Mouse (Mus musculus): ENCODE data around the gene Hk2. TPM values are rescaled to one million over a fixed set of nuclear protein-coding genes. Genes with fewer than 3 reads are reported as not detected.

Hk2 gene
- 1 to 10 TPM; 3.7 TPM for total RNA-seq (2021)
- long read RNA-seq, experiment 1, partial matches to known transcripts, result 3 of 5 reads
- long read RNA-seq, experiment 1, other reads (novel, unspliced or antisense), result 2 of 5 reads
- long read RNA-seq, experiment 2, full-length matches to known transcripts, result 1 of 2 reads
- long read RNA-seq, experiment 2, partial matches to known transcripts, result 1 of 2 reads
- long read RNA-seq, experiment 2, other reads (novel, unspliced or antisense), result 0 of 2 reads

GRCm38 (mm10) chr6:82774321-82774764 is at the start of gene Hk2:
Gene Hk2, minus strand, starts transcription at chr6:82774454.
- intact Hi-C loops (cut with DNase I), result no loop called here
- DNase-seq (ENCODE audit: low spot score in 2 of 2), result peak; percentile 82 to 84

GRCm38 (mm10) chr6:82821758-82822253 is 47.6 kb upstream of the Hk2 start:
- no peak for DNase-seq (ENCODE audit: low spot score in 2 of 2)
- intact Hi-C loops (cut with DNase I), result no loop called here

GRCm38 (mm10) chr6:82820716-82821115 is 46.5 kb upstream of the Hk2 start:
- DNase-seq (ENCODE audit: low spot score in 2 of 2), result no peak
- intact Hi-C loops (cut with DNase I), result no loop called here

- intact Hi-C loops (cut with DNase I), result no loop called here
Observed at GRCm38 (mm10) chr6:82814821-82815220, 40.6 kb upstream of the Hk2 start.

GRCm38 (mm10) chr6:82807984-82808700 is 33.9 kb upstream of the Hk2 start:
- intact Hi-C loops (cut with DNase I), result no loop called here
- DNase-seq (ENCODE audit: low spot score in 2 of 2), result no peak

More at GRCm38 (mm10) chr6:82814821-82815220, 40.6 kb upstream of the Hk2 start:
- no peak for DNase-seq (ENCODE audit: low spot score in 2 of 2)

- intact Hi-C loops (cut with DNase I), result no loop called here
- DNase-seq (ENCODE audit: low spot score in 2 of 2), result no peak
Observed at GRCm38 (mm10) chr6:82806971-82807370, 32.7 kb upstream of the Hk2 start.

- no peak for DNase-seq (ENCODE audit: low spot score in 2 of 2)
- intact Hi-C loops (cut with DNase I), result no loop called here
Observed at GRCm38 (mm10) chr6:82806503-82806902, 32.2 kb upstream of the Hk2 start.

GRCm38 (mm10) chr6:82805894-82806293 is 31.6 kb upstream of the Hk2 start:
- no peak for DNase-seq (ENCODE audit: low spot score in 2 of 2)
- intact Hi-C loops (cut with DNase I), result no loop called here

GRCm38 (mm10) chr6:82804984-82805383 is 30.7 kb upstream of the Hk2 start:
- no peak for DNase-seq (ENCODE audit: low spot score in 2 of 2)
- intact Hi-C loops (cut with DNase I), result no loop called here

GRCm38 (mm10) chr6:82798202-82798737 is 24.0 kb upstream of the Hk2 start:
- DNase-seq (ENCODE audit: low spot score in 2 of 2), result no peak

GRCm38 (mm10) chr6:82797300-82797839 is 23.1 kb upstream of the Hk2 start:
- intact Hi-C loops (cut with DNase I), result no loop called here
- no peak for DNase-seq (ENCODE audit: low spot score in 2 of 2)

More at GRCm38 (mm10) chr6:82798202-82798737, 24.0 kb upstream of the Hk2 start:
- intact Hi-C loops (cut with DNase I), result no loop called here

- intact Hi-C loops (cut with DNase I), result no loop called here
- no peak for DNase-seq (ENCODE audit: low spot score in 2 of 2)
Observed at GRCm38 (mm10) chr6:82790864-82791263, 16.6 kb upstream of the Hk2 start.

- DNase-seq (ENCODE audit: low spot score in 2 of 2), result no peak
- intact Hi-C loops (cut with DNase I), result no loop called here
Observed at GRCm38 (mm10) chr6:82783906-82784305, 9.7 kb upstream of the Hk2 start.

- no peak for DNase-seq (ENCODE audit: low spot score in 2 of 2)
- intact Hi-C loops (cut with DNase I), result no loop called here
Observed at GRCm38 (mm10) chr6:82780802-82781393, 6.6 kb upstream of the Hk2 start.

GRCm38 (mm10) chr6:82780369-82780768 is 6.1 kb upstream of the Hk2 start:
- intact Hi-C loops (cut with DNase I), result no loop called here
- no peak for DNase-seq (ENCODE audit: low spot score in 2 of 2)

GRCm38 (mm10) chr6:82777124-82777654 is 2.9 kb upstream of the Hk2 start:
- intact Hi-C loops (cut with DNase I), result no loop called here
- DNase-seq (ENCODE audit: low spot score in 2 of 2), result no peak

GRCm38 (mm10) chr6:82775386-82775785 is 1.1 kb upstream of the Hk2 start:
- intact Hi-C loops (cut with DNase I), result no loop called here
- no peak for DNase-seq (ENCODE audit: low spot score in 2 of 2)

- no peak for DNase-seq (ENCODE audit: low spot score in 2 of 2)
- intact Hi-C loops (cut with DNase I), result no loop called here
Observed at GRCm38 (mm10) chr6:82773261-82774131, 758 bp downstream of the Hk2 start.

All from left cerebral cortex, postnatal 14 days (tissue).